Mouse (Mus musculus) ES-E14 (cell line): Measurements from ENCODE around the gene Tubd1. TPM values are rescaled to one million over a fixed set of nuclear protein-coding genes. Genes with fewer than 3 reads are reported as not detected.

Experiments used
- DNase-seq: peaks from one replicate; pipeline ENCODE4 v3.0.0-alpha.2; 2013; ENCODE audit warnings: low read depth, low spot score
- H3K27ac ChIP-seq: 2 replicates; pipeline ENCODE4 v1.5.1; 2012; ENCODE audit warnings: low read depth, mild to moderate bottlenecking, low read length, moderate library complexity, mixed read lengths; ENCODE audit not compliant: poor library complexity, insufficient read depth, severe bottlenecking
- H3K36me3 ChIP-seq: 2 replicates; pipeline ENCODE4 v1.6.1; 2012; ENCODE audit warnings: mild to moderate bottlenecking, low read length, moderate library complexity, mixed read lengths; ENCODE audit not compliant: control insufficient read depth, poor library complexity, insufficient read depth, severe bottlenecking
- H3K4me1 ChIP-seq, 2 experiments: fragments of 150-350 bp in 1 of 2; sonication (generic) in 1 of 2; 2 replicates each; pipeline ENCODE4 v1.6.1; 2012; ENCODE audit warnings: low read length in 2 of 2, mild to moderate bottlenecking in 1 of 2, mixed read lengths in 1 of 2; ENCODE audit not compliant: control insufficient read depth in 2 of 2, insufficient read depth in 2 of 2, poor library complexity in 1 of 2
- H3K4me3 ChIP-seq, 2 experiments: fragments of 150-350 bp in 1 of 2; sonication (generic) in 1 of 2; 2 replicates each; pipeline ENCODE4 v1.5.1; 2012; ENCODE audit warnings: low read length in 2 of 2, low read depth in 1 of 2, mild to moderate bottlenecking in 1 of 2, mixed read lengths in 1 of 2; ENCODE audit not compliant: insufficient read depth in 1 of 2, poor library complexity in 1 of 2, severe bottlenecking in 1 of 2
- H3K9ac ChIP-seq: 2 replicates; pipeline ENCODE4 v1.6.1; 2012; ENCODE audit warnings: low read depth, mild to moderate bottlenecking, low read length, mixed read lengths; ENCODE audit not compliant: poor library complexity, insufficient read depth, severe bottlenecking
- H3K9me3 ChIP-seq: fragments of 150-350 bp; sonication (generic); 2 replicates; pipeline ENCODE4 v1.6.1; 2012; ENCODE audit warnings: low read depth, mild to moderate bottlenecking, low read length; ENCODE audit not compliant: control insufficient read depth, insufficient read depth
- CHD2 ChIP-seq: IDR thresholded peaks from 2 replicates; pipeline ENCODE4 v1.6.1; 2014; ENCODE audit warnings: mild to moderate bottlenecking, low read depth, low read length, inconsistent platforms
- HCFC1 ChIP-seq: IDR thresholded peaks from 2 replicates; pipeline ENCODE4 v1.6.1; 2012; ENCODE audit warnings: low read length, inconsistent platforms, borderline replicate concordance; ENCODE audit not compliant: insufficient read depth
- MAFK ChIP-seq: IDR thresholded peaks from 2 replicates; pipeline ENCODE4 v1.6.1; 2014; ENCODE audit warnings: mild to moderate bottlenecking, low read depth, low read length, inconsistent platforms; ENCODE audit not compliant: insufficient read depth
- ZC3H11A ChIP-seq: IDR thresholded peaks from 2 replicates; pipeline ENCODE4 v1.6.1; 2012; ENCODE audit warnings: low read depth, mild to moderate bottlenecking, inconsistent platforms, low read length, borderline replicate concordance
- ZNF384 ChIP-seq: IDR thresholded peaks from 2 replicates; pipeline ENCODE4 v1.6.1; 2012; ENCODE audit warnings: low read depth, low read length, inconsistent platforms
- in situ Hi-C, 2 experiments: fragments of 600-800 bp; cut with MboI; formaldehyde crosslinking; loops; one replicate each; pipeline ENCODE4 v1.15.1; 2025; ENCODE audit warnings: low sequenced_read_pairs in 2 of 2, inconsistent platforms in 1 of 2; ENCODE audit not compliant: unreplicated experiment in 2 of 2
- total RNA-seq: library from RNA; depleted of rRNA; stranded (reverse); fragments of 300-350 nt; gene quantifications from 2 replicates; pipeline ENCODE4 v1.2.3, GENCODE M21; 2012

Gene Tubd1
- total RNA-seq, 1 experiment = 6.5 TPM

- in situ Hi-C loops = no loop called here
- DNase-seq = no peak
- Histone ChIP-seq H3K4me1 (peaks cover 30 to 53% of the 10 kb centered on the region in 2 experiments), H3K9me3 (no peaks in the 10 kb centered on the region), H3K36me3 (no peaks in the 10 kb centered on the region), H3K27ac (peak overlapping the region; percentile 92), H3K9ac (no peak overlapping the region; the same call in 1 of the 2 replicates), H3K4me3 (no peak overlapping the region)
- TF ChIP-seq MAFK (no peak), HCFC1 (no peak), CHD2 (no peak), ZC3H11A (no peak), ZNF384 (no peak)
These were observed 32.4 kb downstream of the Tubd1 start for GRCm38 (mm10) chr11:86577231-86577630.

DNA sequence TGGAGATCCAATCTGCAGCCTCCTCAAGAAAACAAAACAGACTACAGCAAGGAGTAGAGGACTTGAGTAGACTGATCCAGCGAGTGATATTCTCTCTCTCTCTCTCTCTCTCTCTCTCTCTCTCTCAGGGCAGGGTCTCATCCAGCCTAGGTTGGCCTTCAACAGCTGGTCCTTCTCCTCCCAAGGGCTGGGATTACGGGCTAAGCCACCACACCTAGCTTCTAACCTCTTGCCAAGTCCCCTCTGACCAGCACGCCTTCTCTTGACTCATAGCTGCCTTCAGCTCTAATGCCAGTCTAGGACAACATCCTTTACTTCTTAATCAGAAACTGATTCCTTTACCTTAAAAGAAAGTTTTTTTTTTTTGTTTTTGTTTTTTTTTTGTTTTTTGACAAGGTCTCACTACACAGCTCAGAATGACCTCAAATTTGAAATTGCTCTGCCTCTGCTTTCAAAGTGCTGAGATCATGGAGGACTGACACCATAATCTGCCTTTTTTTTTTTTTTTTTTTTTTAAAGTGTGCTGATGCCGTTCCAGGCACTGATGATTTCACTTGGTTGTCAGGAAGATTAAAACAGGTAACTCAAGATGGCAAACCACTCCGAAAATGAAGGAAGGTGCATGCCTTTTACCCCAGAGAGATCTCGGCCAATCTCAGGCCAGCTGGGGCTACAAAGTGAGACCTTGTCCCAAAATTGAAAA lies 33.5 kb downstream of the Tubd1 start:
- Histone ChIP-seq H3K9me3 (no peaks in the 10 kb centered on the region), H3K27ac (peak overlapping the region; percentile 92; the same call in 1 of the 2 replicates), H3K4me1 (peaks cover 30 to 55% of the 10 kb centered on the region in 2 experiments), H3K4me3 (peak overlapping the region in 1 of 2 experiments; percentile 33; a peak in 1 of 4 replicates), H3K36me3 (no peaks in the 10 kb centered on the region), H3K9ac (peak overlapping the region; percentile 53; the same call in 1 of the 2 replicates)
- in situ Hi-C loops = no loop called here
- no peak for DNase-seq
- TF ChIP-seq ZNF384 (0 out of 2 replicates have a peak, but pooled peaks have one; percentile 59), ZC3H11A (no peak), MAFK (no peak)

DNA sequence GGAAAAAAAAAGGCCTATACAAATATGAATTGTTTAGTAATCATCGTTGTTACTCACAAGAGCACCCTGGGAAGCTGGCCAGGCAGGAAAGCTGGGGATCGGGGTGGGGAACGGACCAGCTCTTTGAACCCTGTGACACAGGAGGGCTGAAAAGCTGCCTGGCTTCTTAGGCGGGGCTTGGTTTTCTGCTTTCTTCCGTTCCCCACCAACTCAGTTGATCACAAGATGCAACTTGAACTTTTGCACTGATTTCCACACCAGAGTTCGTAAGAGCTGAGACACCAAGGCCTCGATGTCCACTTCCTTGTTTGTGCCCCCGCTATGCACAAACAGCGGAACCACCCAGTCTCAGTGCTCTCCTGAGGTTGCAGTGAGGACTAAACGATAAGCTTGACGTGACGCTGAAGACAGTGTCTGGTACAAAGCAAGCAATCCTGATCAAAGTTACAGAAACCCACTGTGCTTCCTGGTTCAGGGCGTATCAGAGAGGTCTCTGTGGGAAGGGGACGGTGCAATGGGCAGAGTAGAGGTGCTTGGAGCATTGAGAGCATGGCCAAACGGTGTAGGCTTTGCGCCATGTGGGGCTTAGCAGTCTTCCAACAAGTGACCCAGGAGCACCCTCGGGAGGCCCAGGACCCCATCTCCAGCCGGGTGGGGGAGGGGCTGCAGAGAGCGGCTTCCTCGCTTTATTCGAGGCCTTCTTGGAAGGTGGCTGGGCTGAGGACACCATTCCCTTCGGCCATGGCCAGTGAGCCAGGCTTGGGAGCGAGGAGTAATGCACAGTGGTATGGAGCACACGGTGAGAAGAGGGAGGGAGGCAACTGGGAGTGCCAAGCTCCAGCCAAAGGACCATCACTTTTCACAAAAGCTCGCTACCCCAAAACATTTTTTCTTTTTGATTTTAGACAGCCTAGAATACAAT lies 34.3 kb downstream of the Tubd1 start:
- peak overlapping the region; percentile 79 for H3K27ac ChIP-seq
- H3K36me3 ChIP-seq = no peaks in the 10 kb centered on the region
- TF ChIP-seq MAFK = no peak
- no peak for TF ChIP-seq CHD2
- no peak for TF ChIP-seq ZC3H11A
- no peak for TF ChIP-seq HCFC1
- TF ChIP-seq ZNF384 = no peak
- H3K9ac ChIP-seq = peak overlapping the region; percentile 29; the same call in 1 of the 2 replicates
- in situ Hi-C loops = no loop called here
- no peaks in the 10 kb centered on the region for H3K9me3 ChIP-seq
- DNase-seq = no peak
- H3K4me1 ChIP-seq = peaks cover 30 to 57% of the 10 kb centered on the region in 2 experiments
- peak overlapping the region; percentile 11 to 33 for H3K4me3 ChIP-seq

DNA sequence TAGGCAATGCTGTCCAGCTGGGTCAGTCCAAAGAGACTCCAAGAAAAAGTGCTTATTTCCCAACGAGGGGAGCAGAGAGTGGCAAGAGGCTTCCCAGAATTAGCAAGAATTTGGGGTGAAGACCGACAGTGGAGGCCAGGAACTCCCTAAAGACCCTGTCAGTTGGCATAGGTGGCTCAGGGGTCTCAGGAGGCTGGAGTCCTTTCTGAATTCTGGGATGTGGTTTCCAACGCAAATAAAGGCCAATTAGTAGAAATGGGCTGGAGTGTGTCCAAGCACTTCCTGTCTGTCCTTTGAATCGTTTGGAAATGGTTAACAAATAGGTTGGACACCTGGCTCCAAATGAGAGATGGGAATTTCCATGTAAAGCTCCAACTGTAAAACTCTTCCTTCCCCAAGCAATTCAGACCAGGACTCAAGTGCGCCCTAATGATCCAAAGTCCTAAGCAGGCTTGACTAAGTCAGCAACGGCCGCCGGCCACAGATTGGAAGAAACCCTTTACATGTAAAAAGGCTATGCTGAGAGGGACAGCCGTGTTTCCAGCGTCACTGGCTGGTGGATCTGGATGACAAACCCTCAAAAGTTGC lies 35.0 kb downstream of the Tubd1 start:
- in situ Hi-C loops = no loop called here
- Histone ChIP-seq H3K9me3 (no peaks in the 10 kb centered on the region), H3K4me1 (peaks cover 27 to 53% of the 10 kb centered on the region in 2 experiments), H3K27ac (peak overlapping the region; percentile 79), H3K9ac (peak overlapping the region; percentile 19; the same call in 1 of the 2 replicates), H3K4me3 (no peak overlapping the region), H3K36me3 (no peaks in the 10 kb centered on the region)
- DNase-seq = no peak
- TF ChIP-seq MAFK (no peak), HCFC1 (no peak), ZC3H11A (no peak), ZNF384 (no peak), CHD2 (no peak)
